Mouse (Mus musculus): Measurements from ENCODE around the gene Sppl2b. TPM values are rescaled to one million over a fixed set of nuclear protein-coding genes. Genes with fewer than 3 reads are reported as not detected.

Sppl2b gene
- total RNA-seq, 4 experiments from 2014 or later: 11.1 to 15.9 (median 14.4) TPM

- DNase-seq (ENCODE audit: low spot score): no peak
Measured at GRCm38 (mm10) chr10:80896581-80897485, 41.8 kb downstream of the Sppl2b start.

DNA sequence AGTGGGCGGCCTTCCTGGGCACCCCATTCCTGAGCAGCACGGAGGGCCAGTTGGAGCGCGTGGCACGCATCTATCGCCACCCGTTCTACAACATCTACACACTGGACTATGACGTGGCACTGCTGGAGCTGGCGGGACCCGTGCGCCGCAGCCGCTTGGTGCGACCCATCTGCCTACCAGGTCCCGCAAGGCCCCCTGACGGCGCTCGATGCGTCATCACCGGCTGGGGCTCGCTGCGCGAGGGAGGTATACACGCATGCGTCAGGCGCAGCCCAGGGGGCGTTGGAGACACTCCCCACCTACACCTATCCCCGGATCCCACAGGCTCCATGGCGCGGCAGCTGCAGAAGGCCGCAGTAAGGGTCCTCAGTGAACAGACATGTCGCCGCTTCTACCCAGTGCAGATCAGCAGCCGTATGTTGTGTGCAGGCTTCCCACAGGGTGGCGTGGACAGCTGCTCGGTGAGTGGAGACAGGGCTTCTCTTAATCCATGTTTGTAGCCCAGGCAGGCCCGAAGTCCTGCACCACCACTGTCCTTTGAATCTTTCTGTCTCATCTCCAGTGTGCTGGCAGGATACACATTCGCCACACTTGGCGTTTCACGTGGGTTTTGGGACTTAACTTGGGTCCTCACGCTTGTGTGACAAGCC lies 42.9 kb downstream of the Sppl2b start:
- DNase-seq (ENCODE audit: low spot score): no peak

GRCm38 (mm10) chr10:80899074-80899473 lies 44.0 kb downstream of the Sppl2b start:
- no peak for DNase-seq (ENCODE audit: low spot score)

- DNase-seq (ENCODE audit: low spot score): no peak
Measured at GRCm38 (mm10) chr10:80899591-80900317, 44.7 kb downstream of the Sppl2b start.

GRCm38 (mm10) chr10:80900318-80901247 lies 45.5 kb downstream of the Sppl2b start, which contains the start of gene Timm13:
Gene Timm13, minus strand, starts transcription at chr10:80900969.
- peak; percentile 99 for DNase-seq (ENCODE audit: low spot score)

GRCm38 (mm10) chr10:80901409-80902272 lies 46.6 kb downstream of the Sppl2b start:
- DNase-seq (ENCODE audit: low spot score): no peak

DNA sequence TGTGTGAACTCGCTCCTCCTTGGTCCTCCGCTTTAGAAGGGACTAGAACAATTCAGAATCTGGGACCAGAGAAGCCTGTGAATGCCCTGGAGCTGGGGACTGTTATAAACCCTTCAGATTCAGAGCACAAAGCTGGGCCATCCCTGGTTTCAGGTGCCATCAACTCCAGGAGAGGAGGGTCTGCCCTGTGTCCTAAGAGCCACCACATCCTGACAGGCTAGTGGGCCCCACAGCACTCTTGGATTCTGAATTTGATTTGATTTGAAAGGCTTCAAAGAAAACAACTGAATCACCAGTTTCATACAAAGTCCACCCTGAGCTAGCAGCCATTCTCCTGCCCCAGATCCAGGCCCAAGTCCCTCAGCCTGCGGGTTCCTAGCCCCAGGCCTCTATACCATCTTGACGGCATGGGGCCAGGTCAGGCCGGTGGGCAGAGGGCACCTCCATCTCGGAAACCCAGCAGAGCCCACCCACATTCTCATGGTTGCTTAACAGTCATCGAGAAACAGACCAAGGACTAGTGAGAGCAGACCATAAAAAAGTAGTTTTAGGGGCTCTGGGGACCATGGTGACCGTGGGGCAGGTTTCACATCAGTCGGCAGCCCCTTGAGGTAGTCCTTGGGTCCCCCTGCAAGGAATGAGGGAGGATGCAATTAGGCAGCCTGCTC lies 47.3 kb downstream of the Sppl2b start:
- no peak for DNase-seq (ENCODE audit: low spot score)

DNA sequence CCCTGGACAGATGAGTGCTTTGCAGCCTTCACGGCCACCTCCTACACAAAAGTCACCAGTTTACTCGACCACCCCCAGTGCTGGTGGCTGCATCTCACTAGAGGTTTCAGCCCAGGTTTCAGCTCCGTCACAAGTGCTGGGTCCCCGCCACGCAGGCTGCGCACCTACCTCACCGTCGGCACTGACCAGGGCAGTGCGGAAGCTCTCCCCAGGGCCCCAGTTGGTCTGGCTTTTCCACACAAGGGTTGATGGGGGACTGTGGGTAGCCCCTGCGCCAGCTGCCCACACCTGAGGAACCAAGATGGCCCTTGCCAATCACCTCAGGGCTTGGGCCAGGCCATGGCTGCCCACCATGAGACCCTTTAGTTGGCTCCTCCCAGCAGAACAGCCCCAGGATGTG lies 48.2 kb downstream of the Sppl2b start:
- no peak for DNase-seq (ENCODE audit: low spot score)

DNA sequence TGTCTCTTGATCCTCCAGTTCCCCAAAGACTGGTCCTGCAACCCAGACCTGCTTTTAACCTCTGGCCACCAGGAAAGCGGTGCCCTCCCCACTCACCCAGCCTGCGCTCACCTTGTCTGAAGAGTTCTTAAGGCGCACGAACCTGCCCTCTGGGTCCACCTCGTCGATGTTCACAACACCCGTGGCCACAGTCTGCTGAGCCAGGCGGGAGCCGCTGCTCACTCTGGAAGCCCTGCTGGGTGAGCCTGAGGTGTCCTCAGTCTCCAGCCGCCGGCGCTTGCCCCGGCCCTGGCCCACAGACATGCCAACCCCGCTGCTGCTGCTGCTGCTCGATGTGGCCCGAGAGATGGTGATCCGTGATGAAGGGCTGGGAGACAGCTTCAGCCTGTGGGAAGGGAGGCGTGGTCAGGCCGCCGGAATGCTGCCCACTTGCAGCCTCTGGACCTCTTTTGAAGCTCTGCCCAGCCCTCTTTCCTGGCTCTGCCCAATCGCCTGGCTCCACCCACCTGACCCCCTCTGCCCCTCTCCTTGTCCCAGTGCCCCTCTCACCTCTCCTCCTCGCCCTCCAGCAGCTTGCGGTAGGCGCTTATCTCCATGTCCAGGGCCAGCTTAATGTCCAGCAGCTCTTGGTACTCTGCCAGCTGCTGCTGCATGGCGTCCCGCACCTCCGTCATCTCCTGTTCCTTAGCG lies 49.1 kb downstream of the Sppl2b start:
- DNase-seq (ENCODE audit: low spot score): no peak

DNA sequence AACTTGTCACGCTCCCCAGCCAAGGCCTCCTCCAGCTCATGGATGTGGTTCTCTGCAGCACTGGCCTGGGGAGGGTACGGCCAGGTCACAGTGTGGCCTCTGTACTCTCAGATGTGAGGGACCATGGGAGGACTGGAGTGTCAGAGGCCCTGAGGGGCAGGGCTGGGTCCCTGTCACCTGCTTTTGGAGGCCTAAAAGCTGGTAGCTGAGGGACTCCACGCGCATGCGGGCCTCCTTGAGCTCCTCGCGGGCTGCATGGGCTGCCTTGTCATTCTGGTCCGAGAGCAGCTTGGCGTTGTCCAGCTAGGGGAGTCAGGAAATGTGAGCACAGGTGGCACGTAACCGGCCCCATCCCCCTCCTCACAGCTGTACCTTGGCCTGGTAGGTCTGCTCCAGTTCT lies 49.6 kb downstream of the Sppl2b start:
- no peak for DNase-seq (ENCODE audit: low spot score)

DNA sequence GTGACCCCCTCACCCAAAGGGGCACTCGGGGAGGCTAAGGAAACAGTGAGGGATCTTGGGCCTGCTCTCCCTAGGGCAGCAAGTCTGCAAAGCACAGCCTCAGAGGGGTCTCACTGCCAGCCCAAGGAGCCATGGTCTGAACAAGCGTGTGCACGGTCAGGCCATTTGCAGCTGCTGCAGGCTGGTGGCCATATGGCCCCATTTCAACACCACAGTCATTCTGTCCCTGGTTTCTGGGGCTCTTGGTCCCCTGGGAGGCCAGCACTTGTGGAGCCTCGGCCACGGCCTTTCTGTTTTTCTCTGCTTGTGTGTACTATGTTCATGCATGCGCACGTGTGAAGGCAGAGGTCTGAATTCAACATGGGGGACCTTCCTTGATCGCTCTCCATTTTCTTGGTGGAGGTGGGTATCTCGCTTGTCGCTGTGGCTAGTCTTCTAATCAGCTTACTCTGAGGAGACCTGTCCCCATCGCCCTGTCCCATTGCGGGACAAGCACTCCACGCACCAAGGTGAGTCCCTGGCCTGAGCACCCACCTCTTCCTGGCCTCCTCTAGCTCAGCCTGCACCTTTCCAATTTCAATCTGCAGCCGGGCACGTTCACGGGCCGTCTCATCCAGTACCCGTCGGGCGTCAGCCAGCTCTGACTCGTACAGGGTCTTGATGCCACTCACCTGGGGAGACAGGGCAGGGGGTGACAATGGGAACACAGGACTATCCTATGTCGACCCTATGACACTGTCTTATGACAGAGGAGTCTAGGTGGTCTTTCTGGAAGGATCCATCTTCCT lies 54.5 kb downstream of the Sppl2b start:
- DNase-seq (ENCODE audit: low spot score): no peak

DNA sequence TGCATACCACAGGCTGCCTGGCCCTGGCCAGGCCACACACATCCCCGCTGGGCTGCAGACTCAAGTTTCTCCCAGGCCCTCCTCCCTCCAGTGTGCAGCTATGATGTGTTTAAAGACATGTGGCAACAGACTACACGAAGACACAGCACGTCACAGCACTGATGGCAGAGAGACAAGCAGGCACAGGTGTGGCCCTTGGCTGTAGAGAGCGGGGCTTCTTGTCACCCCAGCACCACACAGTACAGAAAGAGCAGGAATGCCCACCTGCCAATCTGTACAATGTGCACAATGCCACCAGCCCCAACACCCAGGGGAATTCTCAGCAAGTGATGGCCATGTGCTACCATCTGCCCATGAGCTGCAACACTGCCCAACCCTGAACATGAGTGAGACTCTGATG lies 56.3 kb downstream of the Sppl2b start:
- DNase-seq (ENCODE audit: low spot score): no peak

- DNase-seq (ENCODE audit: low spot score): no peak
Measured at GRCm38 (mm10) chr10:80911891-80912290, 56.8 kb downstream of the Sppl2b start.

DNA sequence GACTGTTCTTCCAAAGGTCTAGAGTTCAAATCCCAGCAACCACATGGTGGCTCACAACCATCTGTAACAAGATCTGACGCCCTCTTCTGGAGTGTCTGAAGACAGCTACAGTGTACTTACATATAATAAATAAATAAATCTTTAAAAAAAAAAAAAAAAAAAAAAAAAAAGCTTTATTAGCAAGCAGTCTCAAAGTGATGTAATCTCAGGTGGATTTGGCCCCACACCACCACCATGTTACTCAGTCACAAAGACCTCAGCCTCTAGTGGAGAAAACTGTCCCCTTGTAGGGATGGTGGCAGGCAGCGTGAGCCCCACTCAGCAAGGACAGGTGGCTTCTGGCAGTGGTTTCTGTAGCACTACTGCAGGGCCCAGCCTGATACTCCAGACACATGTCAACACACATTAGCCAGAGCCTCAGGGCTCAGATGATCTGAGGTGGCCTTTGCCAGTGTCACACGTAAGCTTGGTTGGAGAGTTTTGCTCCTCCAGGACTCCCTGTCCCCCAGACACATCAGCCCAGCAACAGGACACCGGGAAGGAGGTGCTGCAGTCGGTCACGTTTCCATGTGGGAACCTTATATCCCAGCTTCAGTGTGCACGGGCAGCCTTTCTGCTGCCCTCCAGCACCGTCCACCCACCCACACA lies 58.4 kb downstream of the Sppl2b start:
- no peak for DNase-seq (ENCODE audit: low spot score)

DNA sequence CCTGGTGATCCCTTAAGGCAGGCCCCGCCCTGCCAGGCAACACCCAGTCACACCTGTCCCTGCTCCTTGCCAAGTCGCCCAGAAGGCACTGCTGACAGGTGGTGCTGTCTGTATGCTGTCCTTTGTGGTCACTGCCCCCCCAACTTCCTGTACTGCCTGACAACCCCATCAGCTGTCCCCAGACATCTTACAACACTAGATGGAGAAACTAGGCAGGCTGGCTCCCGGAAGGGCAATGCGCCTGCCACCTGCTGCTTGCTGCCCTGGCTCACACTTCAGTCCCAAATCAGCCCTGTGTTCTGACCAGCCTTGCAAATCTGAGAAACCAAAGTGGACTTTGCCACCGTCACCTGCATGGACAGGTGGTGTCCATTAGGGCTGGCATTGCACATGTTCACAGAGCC lies 59.2 kb downstream of the Sppl2b start:
- DNase-seq (ENCODE audit: low spot score): no peak

GRCm38 (mm10) chr10:80915260-80915659 lies 60.2 kb downstream of the Sppl2b start:
- no peak for DNase-seq (ENCODE audit: low spot score)

- no peak for DNase-seq (ENCODE audit: low spot score)
Measured at GRCm38 (mm10) chr10:80915736-80916135, 60.7 kb downstream of the Sppl2b start.

GRCm38 (mm10) chr10:80917336-80917778 lies 62.3 kb downstream of the Sppl2b start:
- DNase-seq (ENCODE audit: low spot score): no peak

Measured in heart, adult 8-10 months (tissue).